Mouse (Mus musculus) CD4-positive, CD25-positive, alpha-beta regulatory T cell, adult 4 months (primary cell): Measurements from ENCODE around the gene Erich4. TPM values are rescaled to one million over a fixed set of nuclear protein-coding genes. Genes with fewer than 3 reads are reported as not detected.

Experiments used
- ATAC-seq: one replicate; pipeline ENCODE4 v1.8.0; 2017
- polyA plus RNA-seq, 2 experiments: library from polyadenylated mRNA; unstranded; fragments of 100-300 nt; shearing (Covaris generic); gene quantifications; one replicate each; pipeline ENCODE4 v1.2.1; 2017

Erich4 gene
- not detected for polyA plus RNA-seq

DNA sequence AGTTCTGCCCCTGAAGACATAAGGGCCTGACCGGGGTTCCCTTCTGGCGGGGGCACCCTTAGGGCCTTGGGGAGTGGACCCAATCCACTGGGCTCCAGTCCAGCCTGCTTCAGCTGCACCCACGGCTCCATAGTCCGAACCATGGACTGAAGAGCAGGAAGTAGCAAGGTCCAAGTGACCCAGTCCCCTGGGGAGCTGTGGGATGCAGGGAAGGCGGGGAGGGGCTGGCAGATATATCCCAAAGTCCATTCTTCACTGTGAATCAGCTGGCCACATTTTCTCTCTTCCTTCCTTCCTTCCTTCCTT, at the start of gene Erich4:
Gene Erich4 (minus strand): TSS at position 187 of the 306 bp plus-strand sequence.
- ATAC-seq = no peak

DNA sequence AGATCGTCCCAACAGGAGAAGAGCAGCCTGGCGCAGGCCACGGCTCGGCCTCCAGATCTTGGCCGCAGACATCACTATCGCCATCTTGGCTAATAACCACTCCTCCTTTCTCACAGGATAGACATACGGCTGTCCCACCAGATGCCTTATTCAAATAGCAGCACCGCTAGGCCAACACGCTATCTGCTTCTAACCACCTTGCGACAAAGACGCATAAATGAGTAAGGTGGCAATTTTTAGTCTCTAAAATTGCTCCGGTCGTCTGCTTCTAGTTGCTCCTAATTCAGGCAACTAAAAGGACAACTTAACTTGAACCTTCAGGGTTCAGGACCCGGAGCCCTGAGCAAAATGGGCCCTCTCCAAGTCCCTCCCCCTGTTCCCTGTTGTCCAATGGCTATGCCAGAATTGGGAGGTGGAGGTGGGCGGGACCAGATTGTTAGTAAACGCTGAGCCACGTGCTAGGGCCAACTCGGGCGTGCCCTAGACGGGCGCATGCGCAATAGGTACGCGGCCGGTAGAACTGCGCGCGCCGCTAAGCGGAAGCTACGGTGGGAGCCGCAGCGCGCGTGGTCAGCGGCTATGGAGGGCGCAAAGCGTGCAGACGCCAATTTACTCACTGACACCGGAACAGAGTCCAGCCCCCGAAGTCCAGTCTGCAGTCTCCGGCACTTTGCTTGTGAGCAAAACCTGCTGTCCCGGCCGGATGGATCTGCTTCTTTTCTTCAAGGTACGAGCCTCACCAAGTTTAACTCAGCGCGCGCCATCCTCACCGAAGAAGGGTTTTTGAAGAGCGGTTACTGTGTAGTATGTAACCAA, 43.2 kb upstream of the Erich4 start, which contains the start of the genes Bckdha and Exosc5:
Gene Bckdha (minus strand): TSS at position 325 of the 816 bp plus-strand sequence.
Gene Exosc5 (plus strand): TSS at position 508 of the 816 bp plus-strand sequence.
- peak; percentile 99 for ATAC-seq

- ATAC-seq = no peak
Measured at GRCm38 (mm10) chr7:25657785-25658184, 42.1 kb upstream of the Erich4 start.

- no peak for ATAC-seq
Measured at GRCm38 (mm10) chr7:25655601-25656428, 40.1 kb upstream of the Erich4 start.

DNA sequence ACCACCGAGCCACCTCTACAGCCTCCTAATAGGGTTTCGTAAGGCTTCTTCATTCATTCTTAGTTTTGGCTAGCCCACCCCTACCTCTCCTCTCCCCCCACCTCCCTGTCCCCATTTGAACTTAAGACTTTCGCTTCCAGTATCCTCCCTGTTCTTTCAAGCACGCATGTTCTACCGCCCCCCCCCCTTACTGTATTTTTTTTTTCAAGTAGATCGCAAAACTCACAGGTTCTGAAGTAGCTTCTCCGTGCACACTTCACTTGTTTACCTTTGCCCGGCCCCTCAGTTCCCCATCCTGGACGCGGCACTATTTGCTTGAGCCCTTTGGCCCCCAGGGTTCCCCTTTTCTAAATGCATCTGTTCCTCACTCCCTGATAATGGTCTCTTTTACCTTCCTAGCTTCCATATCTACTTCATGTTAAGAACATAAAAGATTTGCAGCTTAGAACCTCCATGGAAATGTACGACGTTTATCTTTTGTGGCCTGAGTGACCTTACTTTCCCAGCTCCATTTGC, 36.6 kb upstream of the Erich4 start:
- ATAC-seq = no peak

DNA sequence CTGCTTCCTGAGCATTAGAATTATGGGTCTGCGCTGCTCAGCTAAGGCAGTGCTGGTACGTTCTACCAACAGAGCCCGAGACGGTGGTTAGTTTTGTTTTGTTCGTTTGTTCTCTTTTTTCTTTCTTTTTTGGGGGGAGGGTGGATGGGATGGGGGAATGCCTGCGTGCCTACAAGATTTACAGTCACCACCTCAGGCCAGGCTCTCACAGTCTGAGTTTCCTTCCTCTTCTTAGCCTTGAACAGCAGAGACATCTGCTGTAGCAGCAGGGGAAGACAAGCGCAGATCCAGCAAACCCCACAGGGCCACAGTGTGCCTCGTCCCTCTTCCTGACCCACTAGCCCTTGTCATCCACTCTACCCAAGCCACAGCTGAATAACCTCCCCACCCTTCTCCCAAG, 35.6 kb upstream of the Erich4 start:
- no peak for ATAC-seq

DNA sequence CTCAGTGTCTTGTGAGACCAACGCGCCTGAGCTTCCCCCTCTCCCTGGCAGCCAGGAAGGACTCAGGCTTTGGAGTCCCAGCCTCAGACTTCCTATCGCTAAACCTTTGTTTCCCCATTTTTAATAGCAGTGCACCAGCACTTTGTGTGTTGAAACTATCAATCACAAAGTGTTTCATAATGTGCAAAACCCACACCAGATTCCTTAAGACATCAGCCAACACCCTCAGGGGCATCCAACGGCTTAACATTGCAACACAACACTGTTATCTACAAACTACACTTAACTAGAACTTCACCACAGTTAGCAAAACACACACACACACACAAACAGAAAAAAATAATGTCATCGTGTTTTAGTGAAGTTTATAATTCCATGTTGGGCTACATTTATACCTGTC, 34.1 kb upstream of the Erich4 start:
- no peak for ATAC-seq

DNA sequence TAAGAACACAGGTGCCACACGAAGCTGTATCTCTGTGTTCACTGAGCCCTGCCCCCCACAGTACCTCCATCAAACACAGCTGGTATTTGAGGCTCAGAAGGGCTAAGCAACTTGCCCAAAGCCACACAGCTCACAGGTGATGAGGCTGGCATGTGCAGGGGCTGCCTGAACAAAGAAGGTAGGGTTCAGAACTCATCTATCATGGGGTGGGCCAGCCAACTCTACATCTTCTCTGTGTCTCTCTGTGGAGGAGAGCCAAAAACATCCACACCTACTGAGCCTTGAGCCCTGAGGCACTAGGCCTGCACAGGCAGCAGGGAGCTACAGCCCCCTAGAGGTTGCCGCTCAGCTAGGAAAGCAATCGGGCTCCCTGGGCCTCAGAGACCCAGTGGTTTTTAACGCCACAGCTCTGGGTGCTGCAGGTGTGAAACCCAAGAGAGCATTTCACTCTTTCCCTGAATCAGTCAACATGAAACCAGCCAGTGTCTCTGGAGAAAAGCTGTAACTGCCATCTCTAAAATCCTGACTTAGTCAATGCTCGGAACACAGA, 32.0 kb upstream of the Erich4 start:
- ATAC-seq = peak; percentile 53

DNA sequence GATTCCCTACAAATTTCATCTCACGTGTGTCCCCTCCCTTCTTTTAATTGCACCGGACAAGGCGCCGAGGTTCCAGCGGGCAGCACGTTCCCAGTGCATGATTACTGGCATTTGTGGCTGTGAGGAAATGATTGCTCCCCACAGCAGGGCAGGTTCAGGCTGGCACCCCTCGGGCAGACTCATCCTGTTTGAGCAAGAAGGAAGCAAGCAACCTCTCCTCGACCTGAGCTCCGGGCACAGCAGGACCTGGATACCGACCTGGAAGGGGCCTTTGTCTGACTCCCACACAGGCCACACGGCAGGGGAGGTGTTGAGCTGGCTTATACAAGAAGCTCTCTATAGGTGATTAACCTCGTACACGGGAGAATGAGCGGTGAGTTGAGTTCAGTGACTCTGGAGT, 29.4 kb upstream of the Erich4 start:
- ATAC-seq = no peak

DNA sequence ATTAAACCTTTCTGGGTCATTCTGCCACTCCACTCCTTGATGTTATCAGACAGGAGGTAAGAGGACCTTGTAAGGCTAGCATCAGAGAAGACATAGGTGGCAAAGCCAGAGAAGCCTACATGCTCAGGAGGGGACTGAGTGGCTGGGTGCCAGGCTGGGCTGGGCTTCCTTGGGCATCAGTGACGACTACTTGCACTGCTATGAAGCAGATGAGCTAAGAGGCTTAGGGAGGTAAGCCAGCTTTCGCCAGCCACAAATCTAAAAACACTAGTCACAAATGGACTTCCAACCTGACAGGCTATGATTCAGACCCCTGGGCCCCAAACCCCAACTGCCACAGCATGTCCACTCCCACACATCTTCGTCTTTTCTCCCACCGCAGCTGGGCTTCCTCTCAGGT, 28.9 kb upstream of the Erich4 start:
- ATAC-seq = no peak

- ATAC-seq = peak; percentile 60
Measured at GRCm38 (mm10) chr7:25644136-25644535, 28.4 kb upstream of the Erich4 start.

- no peak for ATAC-seq
Measured at GRCm38 (mm10) chr7:25639754-25640153, 24.1 kb upstream of the Erich4 start.

GRCm38 (mm10) chr7:25637099-25637498, 21.4 kb upstream of the Erich4 start:
- no peak for ATAC-seq

GRCm38 (mm10) chr7:25636373-25636772, 20.7 kb upstream of the Erich4 start:
- ATAC-seq = no peak

GRCm38 (mm10) chr7:25632679-25633078, 17.0 kb upstream of the Erich4 start:
- no peak for ATAC-seq

GRCm38 (mm10) chr7:25628323-25628620, 12.6 kb upstream of the Erich4 start:
- no peak for ATAC-seq

GRCm38 (mm10) chr7:25627431-25628322, 12.0 kb upstream of the Erich4 start:
- ATAC-seq = no peak

GRCm38 (mm10) chr7:25626509-25627430, 11.1 kb upstream of the Erich4 start, which contains the start of gene B3gnt8:
TSS of gene B3gnt8 (plus strand) at chr7:25626654.
- ATAC-seq = no peak

- ATAC-seq = no peak
Measured at GRCm38 (mm10) chr7:25625594-25626250, 10.0 kb upstream of the Erich4 start.

DNA sequence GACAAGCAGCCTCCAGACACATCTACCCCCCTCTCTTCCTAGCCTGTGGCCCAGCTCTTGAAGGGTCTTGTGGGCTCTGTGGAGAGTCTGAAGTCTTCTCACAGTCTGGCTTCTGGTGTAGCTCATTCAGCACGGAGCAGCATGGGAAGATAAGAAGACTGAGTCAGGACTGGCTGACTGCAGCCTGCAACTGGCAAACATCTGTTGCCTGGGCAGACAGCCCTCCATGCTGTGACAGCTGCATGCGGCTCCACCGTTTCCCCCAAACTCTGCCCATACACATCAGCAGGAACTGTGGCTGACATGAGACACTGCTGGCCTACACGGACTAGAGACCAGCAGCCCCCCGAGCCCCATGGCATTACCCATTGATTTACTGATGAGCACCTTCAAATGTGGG, 9.2 kb upstream of the Erich4 start:
- no peak for ATAC-seq
